Mouse (Mus musculus) C2C12 (cell line): Measurements from ENCODE around the gene Dnajc30. TPM values are rescaled to one million over a fixed set of nuclear protein-coding genes. Genes with fewer than 3 reads are reported as not detected.
"Not testable (repeated sequence)": the region's sequence is repeated elsewhere in the genome, so short reads cannot be mapped to it uniquely, and the experiment has no call there.

Experiments used
- H3K27me3 ChIP-seq: one replicate; pipeline ENCODE4 v1.6.1; 2011; ENCODE audit not compliant: control insufficient read depth, insufficient read depth, insufficient read length
- H3K36me3 ChIP-seq: one replicate; pipeline ENCODE4 v1.6.1; 2011; ENCODE audit not compliant: control insufficient read depth, insufficient read depth
- H3K4me3 ChIP-seq: one replicate; pipeline ENCODE4 v1.5.1; 2011; ENCODE audit warnings: mild to moderate bottlenecking, control low read depth; ENCODE audit not compliant: poor library complexity, insufficient read depth, severe bottlenecking
- H3K79me2 ChIP-seq: one replicate; pipeline ENCODE4 v1.6.1; 2011; ENCODE audit not compliant: control insufficient read depth, insufficient read depth
- H3K79me3 ChIP-seq: one replicate; pipeline ENCODE4 v1.6.1; 2011; ENCODE audit warnings: low read depth, control low read depth
- H3ac ChIP-seq: one replicate; pipeline ENCODE3; 2011; ENCODE audit warnings: low read depth; ENCODE audit not compliant: control insufficient read depth, insufficient read length
- CEBPB ChIP-seq: IDR thresholded peaks from one replicate; pipeline ENCODE4 v1.6.1; 2011; ENCODE audit warnings: low read depth, mild to moderate bottlenecking, control low read depth, moderate library complexity
- CTCF ChIP-seq: IDR thresholded peaks from one replicate; pipeline ENCODE4 v1.5.1; 2011; ENCODE audit not compliant: control insufficient read depth, insufficient read depth, insufficient read length
- FOSL1 ChIP-seq: IDR thresholded peaks from one replicate; pipeline ENCODE4 v1.8.0; 2011; ENCODE audit warnings: mild to moderate bottlenecking, low read length; ENCODE audit not compliant: poor library complexity, insufficient read depth, severe bottlenecking
- MAX ChIP-seq: IDR thresholded peaks from one replicate; pipeline ENCODE4 v1.6.1; 2011; ENCODE audit warnings: mild to moderate bottlenecking, control low read depth
- MYOD1 ChIP-seq: IDR thresholded peaks from one replicate; pipeline ENCODE4 v1.6.1; 2011; ENCODE audit warnings: low read depth; ENCODE audit not compliant: control insufficient read depth, insufficient read length
- MYOG ChIP-seq: IDR thresholded peaks from one replicate; pipeline ENCODE4 v1.6.1; 2011; ENCODE audit not compliant: control insufficient read depth, insufficient read length; ENCODE audit errors: extremely low read depth
- USF1 ChIP-seq: IDR thresholded peaks from one replicate; pipeline ENCODE4 v1.6.1; 2011; ENCODE audit warnings: low read depth, mild to moderate bottlenecking, control low read depth, moderate library complexity
- polyA plus RNA-seq: library from polyadenylated mRNA; unstranded; fragments of >200 nt; fragmentation: generic; extraction: Trizol; gene quantifications from one replicate; pipeline ENCODE4 v1.2.1, GENCODE M21; 2012; ENCODE audit warnings: missing spikeins

The Dnajc30 gene
- polyA plus RNA-seq, 1 experiment, result 16.8 TPM

- Histone ChIP-seq H3ac (no peak overlapping the region), H3K27me3 (no peaks in the 10 kb centered on the region), H3K36me3 (peaks cover 3% of the 10 kb centered on the region), H3K4me3 (no peak overlapping the region), H3K79me3 (no peaks in the 10 kb centered on the region), H3K79me2 (no peaks in the 10 kb centered on the region)
- TF ChIP-seq USF1, result no peak
- TF ChIP-seq MYOG, result no peak
Measured at GRCm38 (mm10) chr5:135048539-135048938, 15.5 kb upstream of the Dnajc30 start.

DNA sequence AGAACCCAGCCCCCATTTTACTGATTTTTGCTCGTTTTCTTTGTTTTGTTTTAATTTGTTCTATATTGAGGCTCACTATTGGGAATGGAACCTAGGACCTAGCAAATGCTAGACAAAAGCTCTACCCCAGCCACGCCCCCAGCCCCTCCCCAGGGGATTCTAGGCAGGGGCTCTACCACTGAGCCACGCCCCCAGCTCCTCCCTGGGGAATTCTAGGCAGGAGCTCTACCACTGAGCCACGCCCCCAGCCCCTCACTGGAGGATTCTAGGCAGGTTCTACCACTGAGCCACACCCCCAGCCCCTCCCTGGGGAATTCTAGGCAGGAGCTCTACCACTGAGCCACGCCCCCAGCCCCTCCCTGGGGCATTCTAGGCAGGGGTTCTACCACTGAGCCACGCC is 14.7 kb upstream of the Dnajc30 start:
- not testable (repeated sequence) for H3K36me3 ChIP-seq

GRCm38 (mm10) chr5:135053356-135053755 is 10.6 kb upstream of the Dnajc30 start:
- Histone ChIP-seq H3K27me3 (no peaks in the 10 kb centered on the region), H3K36me3 (peaks cover 15% of the 10 kb centered on the region), H3K79me3 (no peaks in the 10 kb centered on the region), H3K79me2 (no peaks in the 10 kb centered on the region), H3K4me3 (no peak overlapping the region), H3ac (no peak overlapping the region)
- TF ChIP-seq USF1 (no peak), MYOD1 (no peak), FOSL1 (no peak), MYOG (no peak), MAX (no peak), CTCF (no peak), CEBPB (no peak)

More for the DNA sequence above, 14.7 kb upstream of the Dnajc30 start:
- not testable (repeated sequence) for H3K79me3 ChIP-seq, H3K27me3 ChIP-seq, H3K79me2 ChIP-seq, H3ac ChIP-seq, H3K4me3 ChIP-seq

- Histone ChIP-seq H3K27me3 (no peaks in the 10 kb centered on the region), H3ac (peak overlapping the region; percentile 77), H3K79me2 (peaks cover 27% of the 10 kb centered on the region), H3K4me3 (peak overlapping the region; percentile 85), H3K36me3 (peaks cover 27% of the 10 kb centered on the region), H3K79me3 (peaks cover 12% of the 10 kb centered on the region)
- TF ChIP-seq MYOG (no peak), USF1 (no peak)
Measured at GRCm38 (mm10) chr5:135064382-135064766, 372 bp downstream of the Dnajc30 start.

GRCm38 (mm10) chr5:135064909-135065446 is 976 bp downstream of the Dnajc30 start, which contains the start of gene Bud23:
Gene Bud23, minus strand, starts transcription at chr5:135064959.
- peaks cover 25% of the 10 kb centered on the region for H3K36me3 ChIP-seq
- H3ac ChIP-seq, result peak within 1 kb of the TSS; percentile 77
- peak within 1 kb of the TSS; percentile 85 for H3K4me3 ChIP-seq

DNA sequence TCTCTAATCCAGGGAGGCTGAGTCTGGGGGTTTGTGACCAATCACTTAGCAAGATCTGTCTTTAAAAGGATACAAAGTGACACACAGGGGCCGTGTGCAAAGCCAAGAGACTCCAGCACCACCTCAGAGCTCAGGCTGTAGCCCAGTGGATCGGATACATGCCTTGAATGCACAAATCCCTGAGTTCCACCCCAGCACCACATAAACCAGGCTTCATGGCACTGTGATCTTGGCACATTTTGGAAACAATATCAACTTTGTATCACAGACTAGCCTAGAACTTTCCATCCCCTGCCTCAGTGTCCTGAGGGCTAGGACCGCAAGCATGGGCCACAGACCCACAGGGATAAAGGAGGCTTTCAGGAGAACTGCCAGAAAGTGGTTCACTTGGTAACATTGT is 2.0 kb downstream of the Dnajc30 start:
- Histone ChIP-seq H3K36me3 (peaks cover 14% of the 10 kb centered on the region), H3K4me3 (no peak overlapping the region), H3ac (no peak overlapping the region), H3K79me3 (peaks cover 12% of the 10 kb centered on the region), H3K79me2 (peaks cover 27% of the 10 kb centered on the region), H3K27me3 (no peaks in the 10 kb centered on the region)
- TF ChIP-seq USF1, result no peak

More at GRCm38 (mm10) chr5:135064909-135065446, 976 bp downstream of the Dnajc30 start, which contains the start of gene Bud23:
- H3K79me3 ChIP-seq, result peaks cover 12% of the 10 kb centered on the region
- H3K79me2 ChIP-seq, result peaks cover 27% of the 10 kb centered on the region
- H3K27me3 ChIP-seq, result not testable (repeated sequence)

DNA sequence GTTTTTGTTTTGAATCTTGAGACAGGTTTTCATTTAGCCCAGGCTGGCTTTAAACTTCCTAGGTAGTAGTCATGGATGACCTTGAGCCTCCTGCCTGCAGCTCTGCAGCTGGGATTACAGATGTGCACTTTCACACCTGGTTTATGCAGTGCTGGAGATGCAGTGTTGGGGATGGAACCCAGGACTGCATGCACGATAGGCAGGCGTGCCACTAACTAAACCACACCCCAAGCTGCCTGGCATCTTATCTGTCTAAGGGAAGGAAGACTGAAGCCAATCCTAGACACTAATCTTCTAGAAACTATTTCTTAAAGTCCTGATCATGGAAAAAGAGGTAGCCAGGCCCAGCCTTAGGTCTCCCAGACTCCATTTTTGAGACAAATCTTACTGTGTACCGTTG is 6.4 kb downstream of the Dnajc30 start:
- Histone ChIP-seq H3K4me3 (no peak overlapping the region), H3K79me2 (peaks cover 2% of the 10 kb centered on the region), H3K36me3 (peaks cover 4% of the 10 kb centered on the region), H3ac (no peak overlapping the region), H3K27me3 (no peaks in the 10 kb centered on the region), H3K79me3 (no peaks in the 10 kb centered on the region)
- TF ChIP-seq MAX (no peak), USF1 (no peak), FOSL1 (no peak), CEBPB (no peak), MYOG (no peak), MYOD1 (no peak), CTCF (no peak)
